Mouse (Mus musculus): ENCODE measurements at regions not wholly inside any gene's neighbourhood (a gene's known extent, or its start where the extent isn't known, plus 50 kb on each side); places are given as distances from the start of the nearest gene placed in this dataset.

- no peak for DNase-seq
Observed at GRCm38 (mm10) chr13:119275500-119275899, 152.9 kb upstream of the Paip1 start.

GRCm38 (mm10) chr13:119277308-119277948 is 151.0 kb upstream of the Paip1 start:
- peak; percentile 1 for DNase-seq

- DNase-seq: no peak
Observed at GRCm38 (mm10) chr13:119279449-119279848, 149.0 kb upstream of the Paip1 start.

- DNase-seq: no peak
Observed at GRCm38 (mm10) chr13:119280622-119281021, 147.8 kb upstream of the Paip1 start.

- DNase-seq: peak; percentile 35
Observed at GRCm38 (mm10) chr13:119283448-119283847, 145.0 kb upstream of the Paip1 start.

- no peak for DNase-seq
Observed at GRCm38 (mm10) chr13:119309238-119309637, 119.2 kb upstream of the Paip1 start.

GRCm38 (mm10) chr13:119310013-119310412 is 118.4 kb upstream of the Paip1 start:
- no peak for DNase-seq

GRCm38 (mm10) chr13:119314356-119314755 is 114.0 kb upstream of the Paip1 start:
- DNase-seq: no peak

GRCm38 (mm10) chr13:119318358-119318757 is 110.0 kb upstream of the Paip1 start:
- DNase-seq: no peak

GRCm38 (mm10) chr13:119325510-119325909 is 102.9 kb upstream of the Paip1 start:
- DNase-seq: no peak

GRCm38 (mm10) chr13:119326877-119327625 is 101.3 kb upstream of the Paip1 start:
- no peak for DNase-seq

GRCm38 (mm10) chr13:119328731-119329130 is 99.7 kb upstream of the Paip1 start:
- DNase-seq: no peak

GRCm38 (mm10) chr13:119331815-119332214 is 96.6 kb upstream of the Paip1 start:
- no peak for DNase-seq

- no peak for DNase-seq
Observed at GRCm38 (mm10) chr13:119333915-119334314, 94.5 kb upstream of the Paip1 start.

GRCm38 (mm10) chr13:119337861-119338260 is 90.5 kb upstream of the Paip1 start:
- DNase-seq: no peak

GRCm38 (mm10) chr13:119339016-119339415 is 89.4 kb upstream of the Paip1 start:
- no peak for DNase-seq

- DNase-seq: no peak
Observed at GRCm38 (mm10) chr13:119339762-119340161, 88.6 kb upstream of the Paip1 start.

GRCm38 (mm10) chr13:119341833-119342232 is 86.6 kb upstream of the Paip1 start:
- DNase-seq: no peak

GRCm38 (mm10) chr13:119342761-119343160 is 85.6 kb upstream of the Paip1 start:
- no peak for DNase-seq

- no peak for DNase-seq
Observed at GRCm38 (mm10) chr13:119347988-119348387, 80.4 kb upstream of the Paip1 start.

GRCm38 (mm10) chr13:119351346-119351745 is 77.1 kb upstream of the Paip1 start:
- DNase-seq: no peak

- DNase-seq: no peak
Observed at GRCm38 (mm10) chr13:119358696-119359095, 69.7 kb upstream of the Paip1 start.

- DNase-seq: peak; percentile 24
Observed at GRCm38 (mm10) chr13:119363379-119363778, 65.0 kb upstream of the Paip1 start.

GRCm38 (mm10) chr13:119364160-119364559 is 64.2 kb upstream of the Paip1 start:
- DNase-seq: no peak

GRCm38 (mm10) chr13:119367544-119367943 is 60.9 kb upstream of the Paip1 start:
- no peak for DNase-seq
